Mouse (Mus musculus) spleen, adult 2 months (tissue): ENCODE results near the gene Prrg4.

Experiments
- CTCF ChIP-seq: fragments of 200-500 bp; IDR thresholded peaks from 2 replicates; pipeline ENCODE4 v1.5.1; 2011; ENCODE audit warnings: mild to moderate bottlenecking, inconsistent platforms; ENCODE audit not compliant: insufficient read depth, insufficient read length, insufficient replicate concordance; ENCODE audit errors: extremely low read depth
- POLR2A ChIP-seq: fragments of 200-500 bp; IDR thresholded peaks from 2 replicates; pipeline ENCODE4 v1.6.1; 2011; ENCODE audit warnings: low read depth, low read length, inconsistent platforms

DNA sequence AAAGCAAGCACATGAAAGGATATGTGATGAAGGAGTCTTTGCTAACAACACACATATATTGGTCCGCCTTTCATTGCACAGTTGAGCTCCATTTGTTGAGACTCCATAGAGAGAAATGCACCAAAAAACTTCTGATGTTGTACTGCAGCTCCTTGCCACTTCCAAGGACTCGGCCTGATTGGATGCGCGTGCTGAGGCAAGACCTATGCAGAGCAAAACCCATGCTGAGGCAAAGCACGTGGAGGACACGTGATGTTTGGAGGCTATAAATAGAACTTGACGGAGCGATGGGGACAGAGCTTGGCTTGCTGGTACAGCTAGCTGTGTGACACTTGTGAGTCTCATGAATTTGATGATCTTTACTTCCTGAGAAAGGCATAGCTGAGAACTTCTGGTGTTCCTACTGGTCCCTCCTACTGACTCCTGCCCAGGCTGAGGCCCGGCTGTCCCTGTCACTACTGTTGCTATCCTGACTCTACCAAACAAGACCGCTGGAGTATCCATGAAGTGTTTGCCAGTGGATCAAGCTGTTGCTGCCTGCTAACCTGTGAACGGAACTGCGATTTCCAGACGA, 17.7 kb upstream of the Prrg4 start, which contains the start of gene Ccdc73:
- no peak for TF ChIP-seq CTCF
- TF ChIP-seq POLR2A: no peak
